Mouse (Mus musculus) heart, adult 2 months (tissue): ENCODE data around the gene Gpn1. TPM values are rescaled to one million over a fixed set of nuclear protein-coding genes. Genes with fewer than 3 reads are reported as not detected.

Experiments
- DNase-seq, 2 experiments: peaks; one replicate each; pipeline ENCODE4 v3.0.0; 2021
- H3K27ac ChIP-seq: fragments of 200-600 bp; 2 replicates; pipeline ENCODE4 v1.8.1; 2022
- H3K27me3 ChIP-seq: fragments of 200-500 bp; 2 replicates; pipeline ENCODE4 v1.6.1; 2012; ENCODE audit warnings: mild to moderate bottlenecking, low read length, inconsistent platforms, mixed read lengths; ENCODE audit not compliant: control insufficient read depth, insufficient read depth
- H3K36me3 ChIP-seq: fragments of 200-500 bp; 2 replicates; pipeline ENCODE4 v1.6.1; 2012; ENCODE audit warnings: low read length, inconsistent platforms; ENCODE audit not compliant: control insufficient read depth, insufficient read depth
- H3K4me1 ChIP-seq: fragments of 200-500 bp; 2 replicates; pipeline ENCODE4 v1.6.1; 2011; ENCODE audit warnings: low read length; ENCODE audit not compliant: control insufficient read depth, insufficient read depth
- H3K4me3 ChIP-seq: fragments of 200-600 bp; 2 replicates; pipeline ENCODE4 v1.8.1; 2022
- H3K79me2 ChIP-seq: fragments of 200-500 bp; replicated peaks from 2 replicates; pipeline ENCODE4 v1.6.1; 2012; ENCODE audit warnings: mild to moderate bottlenecking, inconsistent platforms, low read length, moderate library complexity, mixed read lengths; ENCODE audit not compliant: control insufficient read depth, insufficient read depth
- H3K9ac ChIP-seq: fragments of 200-500 bp; 2 replicates; pipeline ENCODE4 v1.6.1; 2012; ENCODE audit warnings: low read depth, mild to moderate bottlenecking, control low read depth, inconsistent platforms, low read length, mixed read lengths
- CTCF ChIP-seq: fragments of 200-600 bp; IDR thresholded peaks from 2 replicates; pipeline ENCODE4 v1.8.1; 2022; ENCODE audit warnings: antibody characterized with exemption, mild to moderate bottlenecking, moderate library complexity
- EP300 ChIP-seq: fragments of 200-500 bp; IDR thresholded peaks from 2 replicates; pipeline ENCODE4 v1.6.1; 2011; ENCODE audit warnings: low read depth, low read length, control low read depth; ENCODE audit not compliant: insufficient read depth
- POLR2A ChIP-seq: fragments of 200-500 bp; IDR thresholded peaks from 2 replicates; pipeline ENCODE4 v1.6.1; 2011; ENCODE audit warnings: mild to moderate bottlenecking, low read depth, low read length, control low read depth; ENCODE audit not compliant: insufficient read depth
- WGBS: fragments of 180-500 bp; shearing (Covaris S2); methylation state at CpG from one replicate; pipeline ENCODE4 v1.1.7; 2018; 5-methylcytosine and 5-hydroxymethylcytosine counted together
- intact Hi-C: fragments of 180-260 bp; cut with DNase I; formaldehyde crosslinking; loops from one replicate; pipeline ENCODE4 v1.15.1; 2025
- polyA plus RNA-seq: library from polyadenylated mRNA; depleted of rRNA; stranded (reverse); fragments of >200 nt; gene quantifications from 2 replicates; pipeline ENCODE4 v1.2.3, GENCODE M21; 2012
- total RNA-seq, 2 experiments: library from RNA; stranded (reverse); gene quantifications; 2 replicates each; pipeline ENCODE4 v1.2.3; 2021

Gpn1 gene
- total and polyA plus RNA-seq, 3 experiments: 12.9 to 23.1 (median 23.1) TPM

DNA sequence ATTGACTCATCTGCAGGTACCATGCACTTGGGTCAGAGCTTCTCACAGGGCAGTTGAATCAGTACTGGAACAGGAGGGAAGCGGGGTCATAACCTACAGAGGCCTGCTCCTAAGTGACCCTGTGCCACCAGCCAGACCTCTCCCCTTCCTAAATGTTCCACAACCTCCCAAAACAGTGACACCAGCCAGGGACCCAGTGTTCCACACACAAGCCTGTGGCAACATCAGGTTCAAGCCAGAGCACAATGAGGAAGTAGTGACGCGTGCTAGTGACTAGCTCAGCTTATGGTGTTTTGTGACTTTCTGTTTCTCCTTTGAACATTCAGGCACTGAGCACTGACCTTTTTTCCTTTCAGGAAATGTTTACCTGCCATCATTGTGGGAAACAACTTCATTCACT, 26.7 kb upstream of the Gpn1 start:
- TF ChIP-seq EP300 (no peak), POLR2A (no peak), CTCF (no peak)
- DNase-seq: peak in 1 of 2 experiments; percentile 18
- WGBS: 71% methylated on average over 3 of the region's 3 CpGs
- Histone ChIP-seq H3K9ac (no peak overlapping the region), H3K27ac (no peak overlapping the region), H3K27me3 (no peaks in the 10 kb centered on the region), H3K4me1 (no peaks in the 10 kb centered on the region; the same call in 1 of the 2 replicates), H3K4me3 (no peak overlapping the region), H3K36me3 (no peaks in the 10 kb centered on the region; the same call in 1 of the 2 replicates), H3K79me2 (no peaks in the 10 kb centered on the region)
- intact Hi-C loops: no loop called here

GRCm38 (mm10) chr5:31469711-31470110, 24.8 kb upstream of the Gpn1 start:
- H3K4me3 ChIP-seq: no peak overlapping the region
- intact Hi-C loops: no loop called here

DNA sequence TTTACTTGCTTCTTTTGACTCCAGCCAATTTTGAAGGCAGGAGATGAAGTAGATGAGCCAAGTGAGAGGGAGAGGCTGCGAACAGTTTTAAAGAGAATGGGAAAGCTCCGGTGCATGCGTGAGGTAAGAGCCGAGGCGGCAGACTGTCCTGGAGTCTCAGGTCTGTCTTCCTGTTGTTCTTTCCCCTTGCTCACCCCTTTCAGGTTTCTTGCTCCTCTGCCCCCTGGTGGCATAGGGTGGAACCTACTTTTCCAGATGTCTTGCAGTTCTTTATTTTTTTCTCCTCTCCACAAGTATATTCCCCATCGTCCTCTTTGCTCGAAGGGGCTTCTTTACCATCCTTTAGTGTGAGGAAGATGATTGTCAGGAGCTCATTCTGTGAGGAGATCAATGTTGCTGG, 24.2 kb upstream of the Gpn1 start:
- TF ChIP-seq POLR2A (no peak), CTCF (peak; percentile 80), EP300 (no peak)
- DNase-seq: peak; percentile 32 to 57
- no peaks in the 10 kb centered on the region; the same call in 1 of the 2 replicates for H3K36me3 ChIP-seq
- H3K4me3 ChIP-seq: no peak overlapping the region
- no peak overlapping the region for H3K27ac ChIP-seq
- H3K4me1 ChIP-seq: no peaks in the 10 kb centered on the region; the same call in 1 of the 2 replicates
- WGBS: 47% methylated on average over 7 of the region's 7 CpGs
- intact Hi-C loops: no loop called here
- no peaks in the 10 kb centered on the region for H3K79me2 ChIP-seq
- no peaks in the 10 kb centered on the region for H3K27me3 ChIP-seq
- no peak overlapping the region for H3K9ac ChIP-seq

More at GRCm38 (mm10) chr5:31469711-31470110, 24.8 kb upstream of the Gpn1 start:
- Histone ChIP-seq H3K4me1 (no peaks in the 10 kb centered on the region; the same call in 1 of the 2 replicates), H3K36me3 (no peaks in the 10 kb centered on the region; the same call in 1 of the 2 replicates), H3K27me3 (no peaks in the 10 kb centered on the region), H3K79me2 (no peaks in the 10 kb centered on the region), H3K27ac (no peak overlapping the region), H3K9ac (no peak overlapping the region)
- TF ChIP-seq POLR2A (no peak), EP300 (no peak), CTCF (no peak)
- WGBS: 87% methylated on average over 6 of the region's 6 CpGs
- DNase-seq: no peak

- no peaks in the 10 kb centered on the region for H3K79me2 ChIP-seq
- H3K9ac ChIP-seq: no peak overlapping the region
- TF ChIP-seq POLR2A: no peak
- TF ChIP-seq EP300: no peak
- TF ChIP-seq CTCF: no peak
- H3K4me1 ChIP-seq: no peaks in the 10 kb centered on the region
- no peak for DNase-seq
- H3K27ac ChIP-seq: no peak overlapping the region
- H3K36me3 ChIP-seq: no peaks in the 10 kb centered on the region
- H3K27me3 ChIP-seq: no peaks in the 10 kb centered on the region
- intact Hi-C loops: no loop called here
- 91% methylated on average over 4 of the region's 4 CpGs for WGBS
- H3K4me3 ChIP-seq: no peak overlapping the region
These were observed 14.0 kb upstream of the Gpn1 start for GRCm38 (mm10) chr5:31480536-31480935.

DNA sequence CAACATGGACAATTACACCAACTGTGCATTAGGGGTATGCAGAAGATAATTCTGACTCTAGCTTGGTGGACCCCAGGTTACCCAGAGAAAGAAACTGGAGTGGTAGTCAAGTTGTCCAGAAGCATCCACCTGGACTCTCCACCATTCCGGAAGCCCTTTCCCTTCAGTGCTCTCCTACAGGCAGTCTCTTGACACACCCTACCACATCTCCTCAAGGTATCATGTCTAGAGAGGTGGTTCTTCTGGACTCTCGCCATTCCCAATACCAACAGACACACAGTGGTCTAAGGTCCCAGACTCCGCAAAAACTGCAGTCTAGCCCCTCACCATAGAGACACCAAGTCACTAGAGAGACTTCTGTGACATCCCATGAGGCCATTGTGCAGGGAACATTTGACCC, 9.1 kb upstream of the Gpn1 start, which contains the start of gene 4930548H24Rik:
Gene 4930548H24Rik, plus strand, starts transcription at position 301 of the 400 bp plus-strand sequence.
- DNase-seq: no peak
- Histone ChIP-seq H3K79me2 (no peaks in the 10 kb centered on the region), H3K27ac (no peak within 1 kb of the TSS), H3K27me3 (no peaks in the 10 kb centered on the region), H3K4me1 (no peaks in the 10 kb centered on the region), H3K36me3 (no peaks in the 10 kb centered on the region), H3K9ac (no peak within 1 kb of the TSS), H3K4me3 (no peak within 1 kb of the TSS)
- TF ChIP-seq EP300: no peak
- TF ChIP-seq CTCF: no peak
- no peak for TF ChIP-seq POLR2A
- 97% methylated on average over 3 of the region's 3 CpGs for WGBS
- intact Hi-C loops: no loop called here

GRCm38 (mm10) chr5:31487889-31488288, 6.7 kb upstream of the Gpn1 start:
- 89% methylated on average over 3 of the region's 3 CpGs for WGBS
- Histone ChIP-seq H3K79me2 (no peaks in the 10 kb centered on the region), H3K4me1 (no peaks in the 10 kb centered on the region), H3K27ac (no peak overlapping the region), H3K4me3 (no peak overlapping the region), H3K27me3 (no peaks in the 10 kb centered on the region), H3K36me3 (no peaks in the 10 kb centered on the region), H3K9ac (no peak overlapping the region)
- intact Hi-C loops: no loop called here
- no peak for TF ChIP-seq CTCF
- TF ChIP-seq POLR2A: no peak
- TF ChIP-seq EP300: no peak
- no peak for DNase-seq
